Mouse (Mus musculus): Measurements from ENCODE around the gene Zfp106. TPM values are rescaled to one million over a fixed set of nuclear protein-coding genes. Genes with fewer than 3 reads are reported as not detected.
"Not testable (repeated sequence)": the region's sequence is repeated elsewhere in the genome, so short reads cannot be mapped to it uniquely, and the experiment has no call there.

Zfp106 gene
- total and polyA plus RNA-seq, 2 experiments from 2014 or later, result 39.8 to 62.3 TPM

GRCm38 (mm10) chr2:120571081-120571480 is 7.4 kb upstream of the Zfp106 start:
- no peak overlapping the region for H3K4me2 ChIP-seq (ENCODE audit: low read depth, low read length, poor library complexity, severe bottlenecking)
- DNase-seq (ENCODE audit: low spot score) (no peak), ATAC-seq (ENCODE audit: low FRiP score) (no peak)
- no peak overlapping the region for H3K9ac ChIP-seq (replicated peaks; ENCODE audit: low read length, poor library complexity, severe bottlenecking)
- no peak overlapping the region for H3K4me3 ChIP-seq (ENCODE audit: low read depth, low read length)
- WGBS, result 95% methylated on average over 3 of the region's 3 CpGs
- TF ChIP-seq CTCF (IDR thresholded peaks at IDR 0.05), result no peak
- H3K27me3 ChIP-seq (ENCODE audit: insufficient read depth, low read length), result no peaks in the 10 kb centered on the region
- H3K27ac ChIP-seq (ENCODE audit: low read depth, low read length), result no peak overlapping the region
- H3K36me3 ChIP-seq (ENCODE audit: insufficient read depth, low read length), result no peaks in the 10 kb centered on the region
- no peaks in the 10 kb centered on the region for H3K9me3 ChIP-seq (ENCODE audit: low read length)
- H3K4me1 ChIP-seq (ENCODE audit: insufficient read depth, low read length), result 0 out of 2 replicates have a peak, but pooled peaks cover 5% of the 10 kb centered on the region

GRCm38 (mm10) chr2:120567798-120568320 is 4.2 kb upstream of the Zfp106 start:
- H3K27me3 ChIP-seq (ENCODE audit: insufficient read depth, low read length), result no peaks in the 10 kb centered on the region
- H3K4me1 ChIP-seq (ENCODE audit: insufficient read depth, low read length), result peaks cover 5% of the 10 kb centered on the region; the same call in 1 of the 2 replicates
- H3K36me3 ChIP-seq (ENCODE audit: insufficient read depth, low read length), result no peaks in the 10 kb centered on the region
- under 1% methylated on average over 22 of the region's 22 CpGs for WGBS
- peak overlapping the region; percentile 75 for H3K4me2 ChIP-seq (ENCODE audit: low read depth, low read length, poor library complexity, severe bottlenecking)
- peak overlapping the region; percentile 77 for H3K4me3 ChIP-seq (ENCODE audit: low read depth, low read length)
- no peaks in the 10 kb centered on the region for H3K9me3 ChIP-seq (ENCODE audit: low read length)
- H3K9ac ChIP-seq (replicated peaks; ENCODE audit: low read length, poor library complexity, severe bottlenecking), result peak overlapping the region; percentile 75
- H3K27ac ChIP-seq (ENCODE audit: low read depth, low read length), result peak overlapping the region; percentile 59
- TF ChIP-seq CTCF (IDR thresholded peaks at IDR 0.05), result no peak
- ATAC-seq (ENCODE audit: low FRiP score) (peak; percentile 72), DNase-seq (ENCODE audit: low spot score) (no peak)

DNA sequence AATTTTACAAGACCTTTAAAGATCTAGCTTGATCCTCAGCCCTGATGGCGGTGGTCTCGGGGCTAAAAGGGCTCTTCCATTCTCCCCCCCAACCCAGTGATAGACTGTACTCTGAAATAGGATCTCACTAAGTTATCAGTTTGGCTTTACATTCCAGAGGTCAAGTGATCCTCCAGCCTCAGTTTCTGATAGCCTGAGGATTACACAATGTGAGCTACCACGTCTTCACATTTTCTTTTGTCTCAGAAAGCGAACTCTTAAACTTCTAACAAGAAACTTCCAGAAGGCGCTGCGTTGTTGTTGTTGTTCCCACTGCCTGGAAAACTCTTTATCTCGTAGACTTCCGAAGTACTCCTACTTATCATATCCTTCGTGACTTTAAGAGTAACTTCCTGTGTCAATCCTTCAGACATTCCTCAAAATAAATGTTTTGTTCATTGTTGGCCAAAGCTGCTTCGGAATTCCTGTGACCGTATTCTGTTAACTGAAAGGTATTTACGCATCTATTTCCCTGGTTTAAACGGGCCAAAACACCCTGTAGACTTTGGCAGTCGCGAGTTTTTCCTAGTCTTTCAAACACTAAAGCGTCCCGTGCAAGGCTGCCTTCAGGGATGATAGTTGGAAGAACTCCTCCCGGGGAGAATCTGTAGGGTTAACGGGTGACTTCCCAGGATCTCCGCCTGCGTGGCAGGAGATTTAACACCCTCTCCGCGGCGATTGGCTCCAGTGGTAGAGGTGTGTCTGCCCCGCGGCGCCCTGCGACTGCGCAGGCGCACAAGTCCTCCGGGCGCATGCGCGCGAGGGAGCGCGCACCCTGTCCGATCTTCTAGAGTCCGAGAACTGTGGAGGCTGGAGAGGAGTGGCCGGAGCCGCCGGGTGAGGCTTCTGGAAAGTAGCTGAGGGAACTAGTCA is 3.5 kb upstream of the Zfp106 start, which contains the start of gene Snap23:
Gene Snap23, plus strand, starts transcription at position 786 of the 912 bp plus-strand sequence.
- TF ChIP-seq CTCF (IDR thresholded peaks at IDR 0.05), result no peak
- WGBS, result 2% methylated on average over 42 of the region's 42 CpGs
- H3K36me3 ChIP-seq (ENCODE audit: insufficient read depth, low read length), result no peaks in the 10 kb centered on the region
- peak; percentile 95 for DNase-seq (ENCODE audit: low spot score)
- peak within 1 kb of the TSS; percentile 75 for H3K9ac ChIP-seq (replicated peaks; ENCODE audit: low read length, poor library complexity, severe bottlenecking)
- H3K4me1 ChIP-seq (ENCODE audit: insufficient read depth, low read length), result peaks cover 5% of the 10 kb centered on the region; the same call in 1 of the 2 replicates
- peak within 1 kb of the TSS; percentile 75 for H3K4me2 ChIP-seq (ENCODE audit: low read depth, low read length, poor library complexity, severe bottlenecking)
- H3K9me3 ChIP-seq (ENCODE audit: low read length), result no peaks in the 10 kb centered on the region
- peak within 1 kb of the TSS; percentile 59 for H3K27ac ChIP-seq (ENCODE audit: low read depth, low read length)
- peak; percentile 90 for ATAC-seq (ENCODE audit: low FRiP score)
- H3K27me3 ChIP-seq (ENCODE audit: insufficient read depth, low read length), result no peaks in the 10 kb centered on the region
- peak within 1 kb of the TSS; percentile 77 for H3K4me3 ChIP-seq (ENCODE audit: low read depth, low read length)

DNA sequence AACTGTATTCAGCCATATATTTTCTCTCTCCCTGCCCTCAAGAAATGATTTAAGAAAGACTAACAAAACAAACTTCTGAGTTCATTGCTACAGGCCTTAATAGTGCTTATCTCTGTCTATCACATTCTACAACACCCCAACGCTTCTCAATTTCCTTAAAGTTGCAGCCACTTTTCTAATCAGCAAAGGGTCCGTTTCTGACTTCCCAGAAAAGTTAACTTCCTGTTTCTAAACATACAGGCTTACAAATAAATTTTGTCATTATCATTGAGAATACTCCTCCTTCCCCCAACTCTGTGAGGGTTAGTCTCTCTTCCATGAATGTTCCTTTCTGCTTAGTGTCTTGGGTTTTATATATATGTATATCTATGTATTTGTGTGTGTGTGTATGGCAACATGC is 1.7 kb upstream of the Zfp106 start:
- no peak overlapping the region for H3K27ac ChIP-seq (ENCODE audit: low read depth, low read length)
- H3K9ac ChIP-seq (replicated peaks; ENCODE audit: low read length, poor library complexity, severe bottlenecking), result no peak overlapping the region
- H3K4me1 ChIP-seq (ENCODE audit: insufficient read depth, low read length), result peaks cover 5% of the 10 kb centered on the region; the same call in 1 of the 2 replicates
- no peaks in the 10 kb centered on the region for H3K36me3 ChIP-seq (ENCODE audit: insufficient read depth, low read length)
- no peak overlapping the region for H3K4me3 ChIP-seq (ENCODE audit: low read depth, low read length)
- ATAC-seq (ENCODE audit: low FRiP score) (no peak), DNase-seq (ENCODE audit: low spot score) (no peak)
- no peak for TF ChIP-seq CTCF (IDR thresholded peaks at IDR 0.05)
- WGBS, result 92% methylated on average over 2 of the region's 2 CpGs
- H3K4me2 ChIP-seq (ENCODE audit: low read depth, low read length, poor library complexity, severe bottlenecking), result no peak overlapping the region
- no peaks in the 10 kb centered on the region for H3K27me3 ChIP-seq (ENCODE audit: insufficient read depth, low read length)
- no peaks in the 10 kb centered on the region for H3K9me3 ChIP-seq (ENCODE audit: low read length)

- not testable (repeated sequence) for DNase-seq (ENCODE audit: low spot score)
These were observed 1.0 kb upstream of the Zfp106 start for GRCm38 (mm10) chr2:120564548-120565188.

More at GRCm38 (mm10) chr2:120564548-120565188, 1.0 kb upstream of the Zfp106 start:
- not testable (repeated sequence) for H3K4me3 ChIP-seq (ENCODE audit: low read depth, low read length); H3K9me3 ChIP-seq (ENCODE audit: low read length); ATAC-seq (ENCODE audit: low FRiP score); H3K4me1 ChIP-seq (ENCODE audit: insufficient read depth, low read length); H3K36me3 ChIP-seq (ENCODE audit: insufficient read depth, low read length); H3K27ac ChIP-seq (ENCODE audit: low read depth, low read length); H3K27me3 ChIP-seq (ENCODE audit: insufficient read depth, low read length); H3K4me2 ChIP-seq (ENCODE audit: low read depth, low read length, poor library complexity, severe bottlenecking); H3K9ac ChIP-seq (replicated peaks; ENCODE audit: low read length, poor library complexity, severe bottlenecking)
- WGBS, result 94% methylated on average over 4 of the region's 4 CpGs

Data from midbrain, postnatal 0 days (tissue).